Mouse (Mus musculus) ES-Bruce4 (cell line): ENCODE measurements around the gene Ldhb. TPM values are rescaled to one million over a fixed set of nuclear protein-coding genes. Genes with fewer than 3 reads are reported as not detected.

Experiments
- H3K27ac ChIP-seq: 2 replicates; pipeline ENCODE4 v1.5.1; 2012; ENCODE audit warnings: low read length, inconsistent platforms; ENCODE audit not compliant: insufficient read depth
- H3K27me3 ChIP-seq: 2 replicates; pipeline ENCODE4 v1.6.1; 2012; ENCODE audit warnings: mild to moderate bottlenecking, low read length, inconsistent platforms; ENCODE audit not compliant: control insufficient read depth, poor library complexity, insufficient read depth, severe bottlenecking
- H3K36me3 ChIP-seq: 2 replicates; pipeline ENCODE4 v1.6.1; 2012; ENCODE audit warnings: inconsistent platforms, mild to moderate bottlenecking, low read length, moderate library complexity; ENCODE audit not compliant: control insufficient read depth, poor library complexity, insufficient read depth, severe bottlenecking
- H3K4me1 ChIP-seq: one replicate; pipeline ENCODE4 v1.8.1; 2011; ENCODE audit warnings: low read length; ENCODE audit not compliant: control insufficient read depth, insufficient read depth
- H3K4me3 ChIP-seq: 2 replicates; pipeline ENCODE4 v1.5.1; 2011; ENCODE audit warnings: low read depth, mild to moderate bottlenecking, low read length
- H3K9ac ChIP-seq: 2 replicates; pipeline ENCODE4 v1.6.1; 2012; ENCODE audit warnings: low read depth, mild to moderate bottlenecking, inconsistent platforms; ENCODE audit not compliant: poor library complexity, severe bottlenecking
- H3K9me3 ChIP-seq: replicated peaks from 2 replicates; pipeline ENCODE4 v1.6.1; 2012; ENCODE audit warnings: mild to moderate bottlenecking, low read length, inconsistent platforms; ENCODE audit not compliant: control insufficient read depth, poor library complexity, insufficient read depth, severe bottlenecking
- CTCF ChIP-seq: IDR thresholded peaks from one replicate; pipeline ENCODE4 v1.8.1; 2011; ENCODE audit warnings: low read depth, low read length
- EP300 ChIP-seq: IDR thresholded peaks from 2 replicates; pipeline ENCODE4 v1.6.1; 2011; ENCODE audit warnings: low read depth, low read length; ENCODE audit not compliant: insufficient read depth
- POLR2A ChIP-seq: IDR thresholded peaks from one replicate; pipeline ENCODE4 v1.8.1; 2011; ENCODE audit warnings: low read length; ENCODE audit not compliant: insufficient read depth
- polyA plus RNA-seq: library from polyadenylated mRNA; stranded (reverse); fragments of >200 nt; gene quantifications from 2 replicates; pipeline ENCODE4 v1.2.4, GENCODE M21; 2011; ENCODE audit warnings: low read depth; ENCODE audit not compliant: missing spikeins, insufficient read depth, insufficient read length

Ldhb gene
- polyA plus RNA-seq, 1 experiment = 669 TPM

GRCm38 (mm10) chr6:142462194-142462593 lies 45.6 kb downstream of the Ldhb start:
- H3K4me1 ChIP-seq = peaks cover 1% of the 10 kb centered on the region
- no peaks in the 10 kb centered on the region for H3K27me3 ChIP-seq
- H3K9ac ChIP-seq = no peak overlapping the region
- no peak overlapping the region for H3K27ac ChIP-seq
- no peak for TF ChIP-seq POLR2A
- TF ChIP-seq CTCF = no peak
- no peak for TF ChIP-seq EP300
- no peaks in the 10 kb centered on the region for H3K9me3 ChIP-seq
- no peaks in the 10 kb centered on the region for H3K36me3 ChIP-seq
- no peak overlapping the region for H3K4me3 ChIP-seq

GRCm38 (mm10) chr6:142459017-142459678 lies 48.6 kb downstream of the Ldhb start:
- Histone ChIP-seq H3K4me1 (peaks cover 1% of the 10 kb centered on the region), H3K9ac (no peak overlapping the region), H3K9me3 (no peaks in the 10 kb centered on the region), H3K4me3 (no peak overlapping the region), H3K27ac (no peak overlapping the region), H3K36me3 (no peaks in the 10 kb centered on the region), H3K27me3 (no peaks in the 10 kb centered on the region)
- TF ChIP-seq CTCF (no peak), POLR2A (no peak), EP300 (no peak)

- no peaks in the 10 kb centered on the region for H3K36me3 ChIP-seq
- no peak overlapping the region for H3K4me3 ChIP-seq
- no peaks in the 10 kb centered on the region for H3K9me3 ChIP-seq
- H3K27me3 ChIP-seq = no peaks in the 10 kb centered on the region
- no peak overlapping the region for H3K27ac ChIP-seq
- peaks cover 1% of the 10 kb centered on the region for H3K4me1 ChIP-seq
- TF ChIP-seq EP300 (no peak), CTCF (no peak), POLR2A (no peak)
- H3K9ac ChIP-seq = no peak overlapping the region
Measured at GRCm38 (mm10) chr6:142458010-142458409, 49.7 kb downstream of the Ldhb start.

GRCm38 (mm10) chr6:142455314-142455996 lies 52.3 kb downstream of the Ldhb start:
- H3K27ac ChIP-seq = no peak overlapping the region
- H3K4me3 ChIP-seq = no peak overlapping the region
- TF ChIP-seq EP300 (no peak), CTCF (no peak), POLR2A (no peak)
- no peaks in the 10 kb centered on the region for H3K4me1 ChIP-seq
- H3K9ac ChIP-seq = no peak overlapping the region
- H3K36me3 ChIP-seq = no peaks in the 10 kb centered on the region
- no peaks in the 10 kb centered on the region for H3K9me3 ChIP-seq
- H3K27me3 ChIP-seq = no peaks in the 10 kb centered on the region

GRCm38 (mm10) chr6:142453311-142453710 lies 54.4 kb downstream of the Ldhb start:
- H3K27me3 ChIP-seq = no peaks in the 10 kb centered on the region
- no peak overlapping the region for H3K9ac ChIP-seq
- H3K4me1 ChIP-seq = no peaks in the 10 kb centered on the region
- no peak overlapping the region for H3K4me3 ChIP-seq
- no peak overlapping the region for H3K27ac ChIP-seq
- no peaks in the 10 kb centered on the region for H3K36me3 ChIP-seq
- TF ChIP-seq EP300 = no peak
- H3K9me3 ChIP-seq = no peaks in the 10 kb centered on the region

GRCm38 (mm10) chr6:142451381-142451780 lies 56.4 kb downstream of the Ldhb start:
- H3K36me3 ChIP-seq = no peaks in the 10 kb centered on the region
- no peak overlapping the region for H3K9ac ChIP-seq
- H3K27me3 ChIP-seq = no peaks in the 10 kb centered on the region
- H3K9me3 ChIP-seq = no peaks in the 10 kb centered on the region
- no peak overlapping the region for H3K27ac ChIP-seq
- no peaks in the 10 kb centered on the region for H3K4me1 ChIP-seq
- no peak overlapping the region for H3K4me3 ChIP-seq
- TF ChIP-seq POLR2A (no peak), EP300 (no peak), CTCF (no peak)

Other genes starting within 250 kb of the Ldhb start
- not detected in 2 replicates for gene Iapp, start 209.5 kb downstream of the Ldhb start, polyA plus RNA-seq
- gene Slco1a5, start 185.0 kb downstream of the Ldhb start, polyA plus RNA-seq = not detected in 2 replicates
- gene Pyroxd1, start 162.3 kb downstream of the Ldhb start, polyA plus RNA-seq = 9.9 and 11.0 TPM in 2 replicates
- gene Recql, start 120.9 kb downstream of the Ldhb start, polyA plus RNA-seq = 55.0 and 55.6 TPM in 2 replicates
- gene Golt1b, start 120.7 kb downstream of the Ldhb start, polyA plus RNA-seq = 61.4 and 68.0 TPM in 2 replicates
- 0.47 TPM in 1 of 2 replicates, not detected in the other for gene Spx, start 94.5 kb downstream of the Ldhb start, polyA plus RNA-seq
- not detected in 2 replicates for gene Gys2, start 34.8 kb downstream of the Ldhb start, polyA plus RNA-seq
- not detected in 2 replicates for gene Kcnj8, start 63.7 kb upstream of the Ldhb start, polyA plus RNA-seq
- 0.12 and 0.36 TPM in 2 replicates for gene Abcc9, start 194.4 kb upstream of the Ldhb start, polyA plus RNA-seq
- 81.6 and 87.1 TPM in 2 replicates for gene Cmas, start 248.7 kb upstream of the Ldhb start, polyA plus RNA-seq